Mouse (Mus musculus): ENCODE data around the gene Gm49322.
"Not testable (repeated sequence)": the region's sequence is repeated elsewhere in the genome, so short reads cannot be mapped to it uniquely, and the experiment has no call there.

Gene Gm49322

GRCm38 (mm10) chr10:80605721-80606120, at the start of gene Gm49322:
TSS of gene Gm49322 (plus strand) at chr10:80606021.
- not testable (repeated sequence) for DNase-seq (ENCODE audit: extremely low spot score)

GRCm38 (mm10) chr10:80557346-80557965, 48.4 kb upstream of the Gm49322 start:
- peak; percentile 74 for DNase-seq (ENCODE audit: extremely low spot score)

- DNase-seq (ENCODE audit: extremely low spot score), result no peak
Observed at GRCm38 (mm10) chr10:80559431-80559830, 46.4 kb upstream of the Gm49322 start.

- no peak for DNase-seq (ENCODE audit: extremely low spot score)
Observed at GRCm38 (mm10) chr10:80560621-80561020, 45.2 kb upstream of the Gm49322 start.

- peak; percentile 96 for DNase-seq (ENCODE audit: extremely low spot score)
Observed at GRCm38 (mm10) chr10:80561116-80561944, 44.5 kb upstream of the Gm49322 start, which contains the start of gene Rexo1. TSS of gene Rexo1 (minus strand) at chr10:80561560.

- peak; percentile 86 for DNase-seq (ENCODE audit: extremely low spot score)
Observed at GRCm38 (mm10) chr10:80566375-80567092, 39.3 kb upstream of the Gm49322 start.

GRCm38 (mm10) chr10:80568876-80569275, 36.9 kb upstream of the Gm49322 start:
- no peak for DNase-seq (ENCODE audit: extremely low spot score)

- peak; percentile 62 for DNase-seq (ENCODE audit: extremely low spot score)
Observed at GRCm38 (mm10) chr10:80569664-80570066, 36.2 kb upstream of the Gm49322 start.

- DNase-seq (ENCODE audit: extremely low spot score), result no peak
Observed at GRCm38 (mm10) chr10:80570419-80570818, 35.4 kb upstream of the Gm49322 start.

- DNase-seq (ENCODE audit: extremely low spot score), result no peak
Observed at GRCm38 (mm10) chr10:80570871-80571836, 34.7 kb upstream of the Gm49322 start.

GRCm38 (mm10) chr10:80572477-80572876, 33.3 kb upstream of the Gm49322 start:
- no peak for DNase-seq (ENCODE audit: extremely low spot score)

GRCm38 (mm10) chr10:80573944-80574343, 31.9 kb upstream of the Gm49322 start:
- DNase-seq (ENCODE audit: extremely low spot score), result no peak

GRCm38 (mm10) chr10:80574896-80575295, 30.9 kb upstream of the Gm49322 start:
- DNase-seq (ENCODE audit: extremely low spot score), result no peak

- no peak for DNase-seq (ENCODE audit: extremely low spot score)
Observed at GRCm38 (mm10) chr10:80575925-80576324, 29.9 kb upstream of the Gm49322 start.

GRCm38 (mm10) chr10:80576351-80577194, 29.2 kb upstream of the Gm49322 start:
- DNase-seq (ENCODE audit: extremely low spot score), result peak; percentile 67

- DNase-seq (ENCODE audit: extremely low spot score), result peak; percentile 99
Observed at GRCm38 (mm10) chr10:80577195-80578130, 28.4 kb upstream of the Gm49322 start, which contains the start of gene Klf16. TSS of gene Klf16 (minus strand) at chr10:80577321.

- peak; percentile 87 for DNase-seq (ENCODE audit: extremely low spot score)
Observed at GRCm38 (mm10) chr10:80578131-80578750, 27.6 kb upstream of the Gm49322 start.

- DNase-seq (ENCODE audit: extremely low spot score), result peak; percentile 60
Observed at GRCm38 (mm10) chr10:80578911-80579310, 26.9 kb upstream of the Gm49322 start.

- no peak for DNase-seq (ENCODE audit: extremely low spot score)
Observed at GRCm38 (mm10) chr10:80583047-80583446, 22.8 kb upstream of the Gm49322 start.
